Mouse (Mus musculus): ENCODE measurements around the gene Mto1.
A peak's percentile ranks its signal among the peaks of the same experiment; 100 is the strongest.

Mto1 gene

DNA sequence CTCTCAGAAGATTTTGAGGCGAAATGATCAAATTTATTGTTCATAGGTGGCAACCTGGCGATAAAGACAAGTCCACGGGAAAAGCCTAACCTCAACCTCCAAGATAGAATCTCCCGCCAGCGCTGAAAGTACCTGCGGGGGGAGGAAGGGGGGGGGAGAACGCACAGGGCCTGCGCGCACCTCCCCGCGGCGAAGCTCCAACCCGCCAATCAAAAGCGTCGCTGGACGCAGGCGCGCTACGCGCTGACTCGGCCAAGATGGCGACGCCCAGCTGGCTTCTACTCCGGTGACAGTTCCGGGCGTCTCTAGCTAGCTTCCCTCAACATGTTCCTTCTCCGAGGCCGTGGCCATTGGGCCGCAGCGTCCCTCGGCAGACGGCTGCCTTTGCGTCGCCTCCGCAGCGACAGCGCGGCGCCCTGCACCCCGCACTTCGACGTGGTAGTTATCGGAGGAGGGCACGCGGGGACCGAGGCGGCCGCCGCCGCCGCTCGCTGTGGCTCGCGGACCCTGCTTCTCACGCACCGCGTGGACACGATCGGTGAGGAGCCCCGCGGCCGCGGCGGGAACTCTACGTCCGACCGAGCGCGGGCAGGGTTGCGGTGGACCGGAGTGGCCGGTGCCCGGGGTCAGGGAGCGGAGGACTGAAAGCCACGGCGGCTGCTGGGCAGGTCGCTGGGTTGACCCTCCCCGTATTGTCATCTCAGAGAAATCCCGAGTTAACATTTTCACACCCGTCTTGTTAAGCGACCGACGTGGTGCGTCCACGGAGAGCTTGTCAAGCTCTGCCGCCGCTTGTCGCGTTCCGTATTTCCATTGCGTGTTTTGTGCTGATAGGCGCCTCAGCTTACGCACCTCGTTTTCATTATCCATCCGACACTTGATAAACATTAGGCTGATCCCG lies at the start of gene Mto1, which contains the start of gene Gm17324:
Gene Mto1, plus strand, starts transcription at position 236 of the 901 bp plus-strand sequence.
Gene Gm17324, minus strand, starts transcription at position 814 of the 901 bp plus-strand sequence.
- DNase-seq = peak; percentile 91

DNA sequence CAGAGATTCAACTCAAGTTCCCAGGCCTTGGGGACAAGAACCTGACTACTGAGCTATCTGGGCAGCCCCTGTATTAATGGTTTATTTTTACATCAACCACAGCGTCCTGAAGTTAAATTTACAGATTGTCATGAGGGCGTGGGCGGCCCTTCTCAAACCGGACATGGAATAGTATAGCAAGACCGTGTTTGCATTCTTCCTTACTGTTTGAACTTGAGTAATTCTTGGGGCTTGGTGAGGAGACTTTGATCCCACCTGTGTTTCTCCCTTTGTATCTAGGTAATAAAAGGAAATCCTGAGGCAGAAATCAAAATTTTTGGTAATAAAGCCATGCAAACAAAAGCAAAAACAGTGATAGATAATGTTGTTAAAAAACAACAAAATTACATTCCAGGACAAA lies 47.4 kb upstream of the Mto1 start:
- no peak for DNase-seq

DNA sequence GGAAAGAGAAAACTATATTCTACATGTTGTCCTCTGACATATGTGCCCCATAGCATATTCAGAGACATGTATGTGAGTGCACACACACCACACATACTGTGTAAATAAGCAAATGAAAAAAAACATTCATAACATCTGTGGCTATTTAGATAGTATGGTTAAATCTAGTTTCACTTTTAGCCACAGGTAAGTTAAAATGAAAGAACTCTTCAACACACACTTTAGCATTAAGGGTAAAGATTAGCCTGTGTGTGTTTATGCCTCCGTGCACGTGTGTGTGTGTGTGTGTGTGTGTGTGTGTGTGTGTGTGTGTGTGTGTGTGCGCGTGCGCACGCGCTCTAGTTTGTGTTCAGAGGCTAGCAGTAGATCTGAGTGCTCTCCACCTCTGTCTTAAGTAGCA lies 46.4 kb upstream of the Mto1 start:
- DNase-seq = no peak

DNA sequence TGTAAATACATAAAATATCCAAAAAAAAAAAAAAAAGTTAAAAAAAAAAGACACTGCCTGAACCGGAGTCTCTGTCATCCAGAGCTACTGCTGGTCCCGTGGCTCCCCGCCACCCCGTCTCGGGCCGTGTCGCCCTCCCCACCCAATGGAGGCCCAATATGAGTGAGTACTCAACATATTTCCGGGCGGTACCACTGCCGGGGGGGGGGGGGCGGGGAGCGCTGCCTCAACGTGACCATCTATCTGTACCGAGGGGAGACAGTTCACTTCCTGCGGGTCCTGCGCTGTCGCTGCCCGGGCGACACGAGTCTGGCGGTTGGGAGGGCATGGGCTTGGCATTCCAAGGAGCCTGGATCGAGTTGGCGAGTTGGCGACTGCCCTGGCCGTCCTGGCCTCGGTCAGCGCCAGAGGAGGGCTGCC lies 20.6 kb upstream of the Mto1 start:
- DNase-seq = no peak

DNA sequence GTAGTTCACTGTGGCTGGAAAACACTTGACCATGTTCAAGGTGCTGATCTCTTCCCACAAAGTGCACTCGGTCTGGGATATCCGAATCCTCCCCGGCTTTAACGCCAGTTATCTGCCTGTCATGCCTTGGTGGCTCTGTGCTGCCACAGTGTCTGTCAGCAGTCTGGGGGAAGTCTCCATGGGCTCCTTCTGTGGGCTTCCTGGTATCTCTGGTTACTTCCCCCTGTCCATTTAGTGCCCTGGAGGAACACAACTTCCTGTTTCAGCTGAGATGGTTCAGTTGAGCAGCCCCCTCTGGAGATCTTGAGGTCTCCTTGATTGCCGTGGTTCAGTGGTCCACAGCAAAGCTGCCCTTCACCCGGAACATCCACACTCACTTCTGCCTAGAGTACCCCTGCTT lies 19.8 kb upstream of the Mto1 start:
- no peak for DNase-seq

DNA sequence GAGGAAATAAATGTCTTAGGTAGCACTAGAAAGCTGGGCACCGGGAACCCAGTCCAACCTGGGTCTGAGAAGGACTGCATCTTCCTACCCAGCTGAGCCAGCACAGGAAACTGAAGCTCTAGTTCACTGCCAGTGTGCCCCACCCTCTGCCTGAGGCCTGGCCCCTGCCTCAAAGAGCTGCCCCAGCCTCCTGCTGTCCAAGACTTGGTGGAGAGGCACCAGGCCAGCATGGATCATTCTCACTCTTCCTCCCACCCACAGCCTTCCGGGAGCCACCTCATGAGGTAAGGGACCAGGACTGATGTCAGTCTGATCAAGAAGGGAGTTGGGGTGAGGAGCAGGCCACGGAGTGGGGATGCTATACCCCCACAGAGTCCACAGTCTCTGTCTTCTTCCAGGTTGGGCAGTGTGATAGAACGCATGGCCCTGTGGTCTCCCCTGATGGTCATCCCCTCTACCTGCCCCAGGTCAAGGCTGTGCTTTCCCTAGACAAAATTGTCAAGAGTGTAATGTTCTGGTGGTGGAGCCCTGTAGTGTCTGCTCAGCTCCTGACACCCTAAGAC lies 19.1 kb upstream of the Mto1 start:
- DNase-seq = no peak

DNA sequence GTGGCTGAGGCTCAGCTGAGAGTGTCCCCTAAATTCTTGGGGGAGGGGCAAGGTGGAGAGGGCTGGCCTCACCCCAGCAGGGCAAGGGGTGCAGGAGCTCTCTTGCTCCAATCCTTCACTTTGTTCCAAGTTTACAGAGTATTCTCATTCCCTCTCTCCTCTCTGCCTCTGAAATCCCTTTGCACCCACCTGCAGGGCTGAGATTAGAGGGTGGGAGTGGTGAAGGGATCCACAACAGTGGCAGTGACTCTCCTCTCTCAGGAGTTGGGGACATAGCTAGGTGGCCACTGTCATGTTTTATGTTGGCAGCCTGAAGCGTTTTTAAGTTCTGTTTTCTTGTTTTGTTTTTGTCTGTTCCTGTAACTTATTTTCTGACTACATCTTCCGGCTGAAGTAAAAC lies 18.5 kb upstream of the Mto1 start:
- no peak for DNase-seq

DNA sequence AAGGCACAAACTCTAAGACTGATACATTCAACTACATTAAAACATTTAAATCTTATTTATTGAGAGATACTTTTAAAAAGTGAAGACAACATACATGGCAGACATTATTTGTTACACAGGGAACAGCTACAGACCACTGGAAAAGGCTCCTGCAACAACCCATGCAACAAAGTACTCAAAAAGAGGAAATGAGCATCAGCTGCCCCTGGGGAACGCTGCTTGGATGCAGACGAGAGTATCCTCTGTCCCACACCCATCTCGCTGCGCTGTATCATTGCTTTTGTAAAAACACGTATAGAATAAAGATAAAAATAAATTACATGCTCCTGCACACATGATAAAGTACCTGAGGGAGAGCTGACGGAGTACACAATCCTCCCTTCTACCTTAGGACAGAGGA lies 17.5 kb upstream of the Mto1 start:
- DNase-seq = no peak

DNA sequence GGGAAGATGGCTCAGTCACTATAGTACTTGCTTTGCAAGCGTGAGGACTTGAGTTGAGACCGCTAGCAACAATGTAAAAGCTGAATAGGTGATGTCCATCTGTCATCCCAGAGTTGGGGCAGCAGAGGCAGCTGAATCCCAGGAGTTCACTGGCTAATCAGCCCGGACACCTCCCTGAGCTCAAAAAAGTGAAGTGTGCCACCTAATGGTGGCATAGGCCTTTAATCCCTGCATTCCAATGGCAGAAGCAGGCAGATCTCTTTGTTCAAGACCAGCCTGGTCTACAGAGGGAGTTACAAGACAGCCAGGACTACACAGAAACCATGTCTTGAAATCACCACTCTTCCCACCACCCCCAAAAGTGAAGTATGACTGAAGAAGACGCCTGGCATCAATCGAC lies 15.5 kb upstream of the Mto1 start:
- no peak for DNase-seq

DNA sequence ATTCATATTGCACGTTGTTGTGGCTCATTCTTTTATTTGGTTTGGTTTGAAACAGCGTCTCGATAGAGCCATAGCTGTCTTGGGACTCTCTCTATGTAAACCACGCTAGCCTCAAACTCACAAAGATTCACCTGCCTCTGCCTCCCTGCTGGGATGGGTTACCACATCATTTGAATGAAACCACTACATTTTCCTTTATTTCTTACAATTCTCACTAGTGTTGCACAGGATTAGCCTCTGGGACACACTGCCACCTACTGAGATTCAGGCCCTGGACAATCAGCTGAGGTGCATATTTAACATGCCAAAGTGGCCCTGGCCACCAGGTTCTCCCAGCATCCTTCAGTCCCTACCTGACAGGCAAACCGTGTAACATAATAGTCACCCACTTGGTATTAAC lies 8.6 kb upstream of the Mto1 start:
- DNase-seq = no peak

DNA sequence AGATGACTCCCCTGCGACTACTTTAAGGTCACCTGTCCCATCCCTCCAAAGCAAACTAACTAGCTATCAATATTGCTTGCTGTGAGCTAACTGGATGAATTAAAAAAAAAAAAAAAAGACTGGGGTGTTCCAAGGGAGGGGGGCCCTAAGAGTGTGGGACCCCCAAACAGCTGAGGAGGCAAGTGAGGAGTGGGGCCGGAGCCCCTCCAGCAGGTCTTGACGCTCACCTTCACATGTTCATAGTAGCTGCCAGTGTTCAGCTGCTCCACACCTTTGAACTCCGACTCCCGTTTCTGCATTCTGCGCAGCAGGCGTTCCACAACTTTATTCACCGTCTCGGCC lies 5.8 kb upstream of the Mto1 start:
- DNase-seq = no peak

DNA sequence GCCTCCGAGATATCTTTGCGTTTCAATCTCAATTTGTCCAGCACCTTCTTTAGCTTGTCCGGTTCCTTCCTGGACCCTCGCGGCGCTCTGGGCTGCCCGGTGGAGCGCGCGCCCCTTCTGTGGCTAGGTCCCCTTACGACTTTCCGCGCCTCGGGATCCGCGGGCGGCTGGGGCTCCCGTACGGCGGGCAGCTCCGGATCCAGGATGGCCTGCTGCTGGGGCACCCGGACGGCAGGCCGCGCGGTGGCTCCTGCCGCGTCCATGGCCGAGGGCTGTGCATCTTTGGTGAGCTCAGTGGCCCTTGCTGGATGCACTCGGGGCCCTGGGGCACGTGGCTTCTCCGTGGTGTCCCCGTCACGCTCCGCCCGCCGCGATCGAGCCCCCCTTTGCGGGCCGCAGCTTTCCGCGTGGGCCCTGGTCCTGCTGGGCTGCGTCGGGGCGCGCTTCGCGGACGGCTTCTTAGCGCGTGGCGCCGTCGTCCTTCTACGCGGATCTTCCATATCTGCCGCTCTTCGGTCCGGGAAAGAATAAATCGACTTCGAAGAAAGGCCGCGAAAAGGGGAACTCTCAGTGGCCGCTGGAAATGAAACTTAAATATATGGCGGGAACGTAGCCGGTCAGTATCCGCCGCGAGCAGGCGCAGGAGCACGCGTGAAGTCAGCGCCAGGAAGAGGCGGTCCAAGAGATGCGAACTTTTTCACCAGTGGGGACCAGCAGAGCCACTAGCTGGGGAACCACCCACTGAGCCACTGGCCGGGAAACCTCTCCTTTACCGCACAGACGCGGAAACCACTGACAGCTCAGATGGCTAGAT lies 5.2 kb upstream of the Mto1 start, which contains the start of gene Cgas:
Gene Cgas, minus strand, starts transcription at position 659 of the 814 bp plus-strand sequence.
- peak; percentile 67 for DNase-seq

DNA sequence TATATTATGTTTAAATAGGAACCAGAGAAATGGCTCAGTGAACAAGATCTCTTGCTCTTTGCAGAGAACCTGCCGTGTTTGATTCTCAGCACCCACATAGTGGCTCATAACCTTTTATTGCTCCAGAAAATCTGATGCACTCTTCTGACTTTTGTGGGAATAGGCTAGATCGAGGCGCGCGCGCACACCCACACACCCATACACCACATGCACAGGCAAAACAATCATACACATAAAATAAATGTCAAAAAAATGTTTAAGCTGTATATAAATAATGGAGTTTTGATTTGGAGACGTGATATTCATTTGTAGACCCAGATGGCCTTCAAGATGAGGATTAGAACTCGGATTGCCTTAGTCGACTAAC lies 419 bp upstream of the Mto1 start:
- no peak for DNase-seq

DNA sequence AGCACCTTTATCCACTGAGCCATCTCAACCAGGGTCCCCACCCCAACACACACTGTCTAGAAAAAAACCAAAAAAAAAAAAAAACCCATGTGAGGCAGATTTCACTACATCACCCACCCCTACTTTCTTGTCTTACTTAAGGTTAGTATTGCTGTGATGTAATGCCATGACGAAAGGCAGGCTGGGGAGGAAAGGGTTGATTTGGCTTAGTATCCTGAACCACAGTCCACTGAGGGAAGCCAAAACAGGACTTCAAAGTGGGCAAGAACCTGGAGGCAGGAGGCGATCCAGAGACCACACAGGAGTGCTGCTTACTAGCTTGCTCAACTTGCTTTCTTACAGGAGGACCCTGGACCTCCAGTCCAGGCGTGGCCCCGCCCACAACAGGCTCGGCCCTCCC lies 2.4 kb downstream of the Mto1 start:
- no peak for DNase-seq

DNA sequence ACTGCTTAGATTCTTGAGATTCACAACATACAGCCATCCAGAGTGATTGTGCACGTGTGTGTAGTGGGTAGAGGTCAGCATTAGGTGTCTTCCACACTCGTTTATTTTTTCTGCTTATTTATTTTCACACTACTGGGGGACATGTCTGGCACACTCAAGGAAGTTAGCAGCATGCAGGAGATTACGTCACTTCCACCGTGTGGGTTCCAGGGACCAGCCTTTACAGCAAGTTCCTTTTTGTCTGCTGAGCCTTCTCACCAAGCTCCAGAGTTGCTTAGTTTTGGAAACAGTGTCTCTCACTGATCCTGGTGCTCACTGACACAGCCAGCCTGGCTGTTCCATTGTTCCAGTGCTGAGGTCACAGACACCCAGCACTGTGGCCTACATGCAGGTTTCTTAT lies 3.4 kb downstream of the Mto1 start:
- DNase-seq = no peak

DNA sequence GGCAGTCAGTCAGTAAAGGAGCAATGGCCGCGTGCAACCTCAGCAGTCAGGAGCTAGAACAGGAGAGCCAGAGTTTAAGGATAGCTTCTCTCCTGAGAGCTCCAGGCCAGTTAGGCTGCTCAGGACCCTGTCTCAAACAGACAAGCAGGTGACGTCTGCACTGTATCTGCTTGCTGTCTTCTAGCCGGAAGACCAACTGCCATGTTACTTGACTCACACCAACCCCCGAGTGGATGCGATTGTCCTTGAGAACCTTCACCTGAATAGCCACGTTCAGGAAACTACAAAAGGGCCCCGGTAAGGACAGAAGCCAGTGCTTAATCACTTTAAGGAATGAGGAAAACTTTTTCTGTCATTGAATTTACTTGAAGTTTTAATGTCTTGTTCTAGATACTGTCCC lies 9.0 kb downstream of the Mto1 start:
- no peak for DNase-seq

DNA sequence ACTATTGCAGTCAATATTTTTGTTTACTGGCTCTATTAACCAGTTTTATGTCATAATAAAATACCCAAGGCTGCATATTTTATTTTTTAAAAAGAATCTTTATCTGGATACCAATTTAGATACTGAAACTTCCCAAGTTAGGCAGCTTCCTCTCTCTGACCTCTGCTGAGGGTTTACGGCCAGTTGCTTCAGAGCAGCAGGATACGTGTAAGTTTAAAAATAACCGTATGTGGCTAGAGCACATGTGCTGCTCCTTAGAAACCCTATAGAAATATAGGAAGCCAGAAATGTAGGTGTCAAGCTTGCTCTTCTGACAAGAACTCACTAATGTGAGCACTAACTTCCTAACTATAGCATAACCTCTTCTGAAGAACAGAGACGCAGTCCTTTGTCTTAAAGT lies 15.3 kb downstream of the Mto1 start:
- DNase-seq = no peak

DNA sequence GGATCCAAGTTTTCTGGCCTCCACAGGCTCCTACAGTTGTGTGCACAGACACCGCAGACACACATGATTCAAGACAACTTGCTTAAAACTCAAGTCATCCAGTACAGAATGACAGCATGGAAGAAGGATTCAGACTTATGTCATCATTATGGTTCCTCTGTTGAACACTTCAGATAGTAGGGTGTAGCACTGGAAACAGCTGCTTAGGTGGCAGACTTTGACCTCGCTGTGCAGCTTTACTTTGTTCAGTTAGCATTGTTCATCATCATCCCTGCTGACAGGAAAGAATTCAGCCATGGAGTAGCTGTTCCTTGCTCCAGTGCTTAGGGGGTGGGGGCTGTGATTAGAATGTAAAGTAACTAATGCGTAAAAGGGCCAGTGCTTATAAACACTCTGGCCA lies 17.7 kb downstream of the Mto1 start:
- DNase-seq = no peak

DNA sequence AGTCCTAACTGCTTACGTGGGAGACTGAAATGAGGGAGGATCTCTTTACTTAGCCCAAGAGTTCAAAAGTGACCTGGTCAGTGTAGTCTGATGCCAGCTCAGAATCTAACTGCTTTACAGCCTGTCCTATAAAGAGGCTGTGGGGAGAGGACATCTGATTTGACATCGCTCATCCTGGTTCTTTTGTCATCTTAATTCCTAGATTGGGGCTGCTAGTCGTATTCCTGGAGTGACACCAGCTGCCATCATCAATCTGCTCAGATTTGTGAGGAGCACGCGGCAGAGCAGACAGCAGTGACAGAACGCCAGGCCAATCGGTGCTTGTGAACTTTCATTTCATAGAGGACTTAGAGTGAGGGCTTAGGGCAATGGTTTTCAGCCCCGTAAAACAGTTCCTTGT lies 25.6 kb downstream of the Mto1 start:
- DNase-seq = no peak

DNA sequence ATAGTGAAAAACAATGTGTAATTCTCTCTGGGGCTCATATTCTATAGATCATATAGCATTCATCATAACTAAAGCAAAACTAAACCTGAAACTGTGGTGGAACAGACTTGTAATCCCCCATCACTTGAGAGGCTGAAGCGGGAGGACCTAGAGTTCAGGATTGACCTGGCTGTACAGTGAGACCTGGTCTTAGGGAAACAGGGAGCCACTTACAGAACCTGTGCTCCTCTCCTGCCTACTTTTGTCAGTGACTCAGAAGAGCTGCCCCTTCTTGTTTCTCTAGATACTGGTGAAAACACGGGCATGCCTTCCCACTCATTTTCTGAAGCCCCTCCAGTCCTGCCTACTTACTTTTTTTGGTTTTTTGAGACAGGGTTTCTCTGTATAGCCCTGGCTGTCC lies 26.3 kb downstream of the Mto1 start:
- no peak for DNase-seq

DNA sequence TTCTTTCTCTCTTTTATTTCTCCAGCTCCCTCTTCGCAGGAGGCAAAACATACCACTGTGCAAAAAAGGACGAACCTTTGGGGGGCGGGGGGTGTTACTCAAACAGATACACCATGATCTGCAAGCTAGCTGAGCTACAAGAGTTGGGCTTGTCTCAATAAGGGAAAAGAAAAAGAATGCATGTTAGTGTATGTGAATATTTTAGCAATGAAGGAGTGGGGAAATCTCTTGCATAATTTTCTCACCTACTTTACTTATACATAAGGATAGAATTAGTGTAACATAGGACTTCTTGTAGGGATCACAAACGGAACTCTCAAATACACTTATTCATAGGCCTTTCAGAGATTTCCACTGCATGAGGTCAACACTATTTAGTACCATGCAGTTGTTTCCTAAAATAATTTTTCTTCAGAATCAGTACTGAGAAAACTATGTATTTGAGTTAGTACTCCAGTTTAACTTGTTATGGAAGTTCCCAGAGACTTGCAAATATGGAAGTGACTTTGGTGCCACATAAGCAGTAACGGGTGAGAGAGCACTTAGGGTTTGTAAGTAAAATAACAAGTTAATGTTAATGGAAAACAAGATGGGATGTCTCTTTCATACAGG lies 26.9 kb downstream of the Mto1 start:
- no peak for DNase-seq

DNA sequence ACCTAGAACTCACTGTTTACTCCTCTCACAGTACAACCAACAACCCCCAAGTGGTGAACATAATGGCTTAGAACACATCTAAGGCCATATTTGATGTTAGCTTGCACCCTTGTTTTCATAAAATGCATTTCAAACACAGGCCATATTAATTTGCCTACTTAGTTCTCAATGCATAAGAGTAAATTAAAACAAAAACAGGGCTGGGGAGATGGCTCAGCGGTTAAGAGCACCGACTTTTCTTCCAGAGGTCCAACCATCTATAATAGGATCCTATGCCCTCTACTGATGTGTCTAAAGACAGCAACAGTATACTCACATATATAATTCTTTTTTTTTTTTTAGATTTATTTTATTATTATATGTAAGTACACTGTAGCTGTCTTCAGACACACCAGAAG lies 27.4 kb downstream of the Mto1 start:
- no peak for DNase-seq

DNA sequence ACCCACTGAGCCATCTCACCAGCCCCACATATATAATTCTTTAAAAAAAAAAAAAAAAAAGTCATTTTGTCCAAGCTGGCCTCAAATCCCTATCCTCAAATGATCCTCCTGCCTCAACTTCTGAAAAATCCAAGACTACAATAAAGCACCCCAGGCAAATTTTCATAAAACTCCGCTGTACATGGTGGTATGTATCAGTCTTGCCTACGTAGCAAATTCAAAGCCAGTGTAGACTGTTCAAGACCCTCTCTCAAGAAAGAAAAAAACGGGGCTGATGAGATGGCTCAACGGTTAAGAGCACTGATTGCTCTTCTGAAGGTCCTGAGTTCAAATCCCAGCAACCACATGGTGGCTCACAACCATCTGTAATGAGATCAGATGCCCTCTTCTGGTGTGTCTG lies 27.9 kb downstream of the Mto1 start:
- DNase-seq = no peak
